12 mouse cellular contexts compared by ENCODE assay signal in genomic region chr1:158844604-158845003, GRCm38 (mm10).
DNase-seq lines count a peak whose midpoint lies in the region; ATAC-seq and TF ChIP-seq lines count a peak whose summit lies in the region.
"Had no signal": no experiment of that assay in that cellular context is flagged by ENCODE, and none has a peak within 500 bp of the region (broad histone marks: within the 10 kb centered on the region; RNA-seq: fewer than 3 reads in every experiment).

No protein-coding gene starts in this region.

- H3K27me3 ChIP-seq in heart, postnatal 0 days (ENCODE audit: control insufficient read depth, insufficient read depth, low read length) = no peaks in the 10 kb centered on the region
- H3K27me3 ChIP-seq in heart, embryonic 12.5 days (replicated peaks) = no peaks in the 10 kb centered on the region
- H3K27me3 ChIP-seq: forebrain, embryonic 12.5 days; liver, embryonic 13.5 days had no signal

- no peak for DNase-seq in heart, postnatal 0 days (ENCODE audit: low spot score)
- DNase-seq in ovary, postnatal 14 days (ENCODE audit: low spot score) = peak; percentile 5
- DNase-seq in ovary, postnatal 10 days (ENCODE audit: low spot score) = no peak
- DNase-seq in embryo, embryonic 11.5 days (ENCODE audit: low read depth, low spot score) = peak; percentile 4
- DNase-seq in skeletal muscle tissue, adult 2 months (ENCODE audit: low read depth, low spot score) = peak; percentile 20
- DNase-seq in B cell, adult 2 months = no peak
- DNase-seq: liver, embryonic 13.5 days; thymus, postnatal 25 days had no signal

- ATAC-seq in heart, postnatal 0 days (ENCODE audit: insufficient read depth, low read depth) = no peak
- ATAC-seq in heart, embryonic 12.5 days (ENCODE audit: insufficient number of reproducible peaks, low FRiP score) = no peak
- ATAC-seq in activated CD4-positive, CD25-positive, alpha-beta regulatory T cell, adult 4 months = no peak

- H3K9me3 ChIP-seq in heart, postnatal 0 days (replicated peaks; ENCODE audit: control insufficient read depth, low read length) = no peaks in the 10 kb centered on the region
- no peaks in the 10 kb centered on the region for H3K9me3 ChIP-seq in heart, embryonic 12.5 days (replicated peaks)
- H3K9me3 ChIP-seq: forebrain, embryonic 12.5 days; liver, embryonic 13.5 days had no signal

- no peaks in the 10 kb centered on the region for H3K4me1 ChIP-seq in heart, postnatal 0 days (ENCODE audit: control insufficient read depth, insufficient read depth)
- no peaks in the 10 kb centered on the region for H3K4me1 ChIP-seq in heart, embryonic 12.5 days (replicated peaks)
- H3K4me1 ChIP-seq: forebrain, embryonic 12.5 days; liver, embryonic 13.5 days had no signal

- H3K36me3 ChIP-seq in heart, postnatal 0 days (replicated peaks; ENCODE audit: control insufficient read depth, insufficient read depth, low read length) = no peaks in the 10 kb centered on the region
- H3K36me3 ChIP-seq in heart, embryonic 12.5 days = no peaks in the 10 kb centered on the region
- H3K36me3 ChIP-seq: forebrain, embryonic 12.5 days; G1E; liver, embryonic 13.5 days had no signal

- peak; percentile 33 for TF ChIP-seq CTCF in heart, postnatal 0 days (IDR thresholded peaks at IDR 0.05; ENCODE audit: low read depth)

- H3K4me2 ChIP-seq in heart, postnatal 0 days (ENCODE audit: low read depth, low read length) = no peak overlapping the region
- H3K4me2 ChIP-seq in heart, embryonic 12.5 days = no peak overlapping the region
- H3K4me2 ChIP-seq: forebrain, embryonic 12.5 days; liver, embryonic 13.5 days had no signal

- no peak overlapping the region for H3K27ac ChIP-seq in heart, postnatal 0 days (ENCODE audit: low read depth)
- H3K27ac ChIP-seq in heart, embryonic 12.5 days (ENCODE audit: poor library complexity, severe bottlenecking) = no peak overlapping the region
- H3K27ac ChIP-seq: forebrain, embryonic 12.5 days; liver, embryonic 13.5 days had no signal

- H3K9ac ChIP-seq in heart, postnatal 0 days (replicated peaks; ENCODE audit: low read depth, low read length) = no peak overlapping the region
- no peak overlapping the region for H3K9ac ChIP-seq in heart, embryonic 12.5 days
- H3K9ac ChIP-seq: forebrain, embryonic 12.5 days; liver, embryonic 13.5 days had no signal

- TF ChIP-seq EP300 in heart, postnatal 0 days (IDR thresholded peaks at IDR 0.05; ENCODE audit: low read depth) = no peak

- 67% methylated on average over 10 of the region's 10 CpGs for WGBS in heart, postnatal 0 days
- 69% methylated on average over 10 of the region's 10 CpGs for WGBS in heart, embryonic 12.5 days

- no peak overlapping the region for H3K4me3 ChIP-seq in heart, postnatal 0 days (ENCODE audit: low read depth, low read length)
- H3K4me3 ChIP-seq in heart, embryonic 12.5 days = no peak overlapping the region
- H3K4me3 ChIP-seq: forebrain, embryonic 12.5 days; liver, embryonic 13.5 days had no signal

Comparison
In these comparisons a context has a peak if more than half of its experiments do, and no peak if none do; other contexts are left out.
1. DNase-seq: peak in ovary, postnatal 14 days (single experiment), embryo, embryonic 11.5 days (single experiment) and skeletal muscle tissue, adult 2 months (single experiment); none in heart, postnatal 0 days (single experiment), ovary, postnatal 10 days (single experiment) and B cell, adult 2 months (0 of 2).